Mouse (Mus musculus) urinary bladder, adult 2 months (tissue): Measurements from ENCODE around the gene Spock1. TPM values are rescaled to one million over a fixed set of nuclear protein-coding genes. Genes with fewer than 3 reads are reported as not detected.
"Not testable (repeated sequence)": the region's sequence is repeated elsewhere in the genome, so short reads cannot be mapped to it uniquely, and the experiment has no call there.

Source experiments
- DNase-seq: peaks from one replicate; pipeline ENCODE4 v3.0.0; 2022; ENCODE audit warnings: low spot score
- polyA plus RNA-seq: library from polyadenylated mRNA; depleted of rRNA; stranded (reverse); fragments of >200 nt; gene quantifications from 2 replicates; pipeline ENCODE4 v1.2.3, GENCODE M21; 2012

The Spock1 gene
- polyA plus RNA-seq, 1 experiment: 0.11 TPM

- no peak for DNase-seq
These were observed 312.4 kb downstream of the Spock1 start for GRCm38 (mm10) chr13:57595761-57596051.

GRCm38 (mm10) chr13:57595032-57595760 lies 312.9 kb downstream of the Spock1 start:
- DNase-seq: no peak

DNA sequence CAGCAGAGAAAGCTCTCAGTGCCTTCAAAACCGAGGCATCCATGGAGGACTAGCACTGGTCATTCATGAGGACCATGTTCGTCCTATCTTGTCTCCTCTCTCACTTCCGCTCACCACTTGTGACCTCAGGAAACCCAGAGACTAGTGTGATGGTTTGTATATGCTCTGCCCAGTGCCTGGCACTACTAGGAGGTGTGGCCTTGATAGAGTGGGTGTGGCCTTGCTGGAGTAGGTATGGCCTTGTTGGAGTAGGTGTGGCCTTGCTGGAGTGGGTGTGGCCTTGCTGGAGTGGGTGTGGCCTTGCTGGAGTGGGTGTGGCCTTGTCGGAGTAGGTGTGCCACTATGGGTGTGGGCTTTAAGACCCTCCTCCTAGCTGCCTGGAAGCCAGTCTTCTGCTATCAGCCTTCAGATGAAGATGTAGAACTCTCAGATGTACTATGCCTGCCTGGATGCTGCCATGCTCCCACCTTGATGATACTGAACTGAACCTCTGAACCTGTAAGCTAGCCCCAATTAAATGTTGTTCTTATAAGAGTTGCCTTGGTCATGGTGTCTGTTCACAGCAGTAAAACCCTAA lies 318.7 kb downstream of the Spock1 start:
- DNase-seq: not testable (repeated sequence)

DNA sequence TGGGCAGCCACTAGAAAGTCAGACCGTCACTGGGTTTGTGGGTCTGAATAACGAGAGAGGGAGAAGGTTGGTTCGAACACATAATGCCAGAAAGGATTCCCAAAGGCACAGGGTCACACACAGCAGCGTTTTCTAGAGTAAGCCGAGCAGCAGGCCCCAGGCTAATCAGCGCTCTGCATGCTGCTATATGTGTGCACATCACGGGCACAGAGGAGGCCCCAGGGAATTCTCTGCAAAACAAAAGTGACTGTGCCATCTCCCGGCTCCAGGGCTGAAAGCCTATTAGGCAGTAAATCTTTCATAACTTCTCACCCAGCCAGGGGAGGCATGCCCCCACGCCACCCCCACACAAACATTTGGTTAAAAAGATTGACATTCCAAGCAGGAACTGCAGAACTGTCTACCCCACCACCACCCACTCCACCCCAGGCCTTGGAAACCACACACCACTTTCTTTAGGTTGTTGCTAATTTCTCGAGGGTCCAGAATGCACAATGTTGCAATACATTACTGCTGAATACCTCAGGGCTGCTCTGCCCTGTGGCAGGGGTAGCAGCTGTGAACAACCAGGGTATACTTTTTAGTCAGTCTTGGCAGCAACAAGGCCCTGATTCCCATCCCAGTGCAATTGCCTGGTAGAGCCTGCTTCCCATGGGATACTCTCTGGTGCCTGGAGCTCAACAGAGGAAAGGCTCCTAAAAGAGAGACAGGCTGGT lies 319.4 kb downstream of the Spock1 start:
- no peak for DNase-seq

- DNase-seq: no peak
These were observed 323.0 kb downstream of the Spock1 start for GRCm38 (mm10) chr13:57585131-57585530.

- no peak for DNase-seq
These were observed 325.7 kb downstream of the Spock1 start for GRCm38 (mm10) chr13:57582314-57582976.

DNA sequence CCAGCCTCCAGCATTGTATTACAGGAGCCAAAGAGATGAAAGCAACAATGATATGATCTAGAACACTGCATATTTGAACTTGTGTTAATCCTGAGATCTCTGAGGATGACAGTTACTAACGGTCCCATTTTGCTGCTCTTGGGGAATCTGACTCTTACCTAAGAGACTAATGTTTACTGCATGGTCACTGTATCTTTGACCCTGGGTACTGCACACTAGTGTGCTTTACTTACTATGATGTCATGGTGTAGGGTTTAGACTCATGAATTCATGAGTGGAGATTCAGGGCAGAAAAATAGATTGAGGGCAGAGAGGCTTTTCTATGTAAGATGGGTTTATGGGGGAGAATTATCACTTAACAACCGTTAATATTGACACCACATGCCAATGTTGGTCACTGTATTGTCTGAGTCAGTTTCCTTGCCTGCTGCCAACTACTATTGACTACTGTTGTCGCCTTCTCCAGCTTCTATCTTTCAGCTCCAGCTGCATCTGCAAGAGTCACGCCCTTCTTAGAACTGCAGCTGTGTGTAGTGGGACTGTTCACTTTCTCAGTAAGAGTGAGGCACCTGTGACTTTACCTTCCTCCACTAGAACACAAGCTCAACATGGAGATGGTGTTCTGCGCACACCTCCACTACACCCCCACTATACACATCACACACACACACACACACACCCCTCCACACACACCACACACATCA lies 330.4 kb downstream of the Spock1 start:
- no peak for DNase-seq

DNA sequence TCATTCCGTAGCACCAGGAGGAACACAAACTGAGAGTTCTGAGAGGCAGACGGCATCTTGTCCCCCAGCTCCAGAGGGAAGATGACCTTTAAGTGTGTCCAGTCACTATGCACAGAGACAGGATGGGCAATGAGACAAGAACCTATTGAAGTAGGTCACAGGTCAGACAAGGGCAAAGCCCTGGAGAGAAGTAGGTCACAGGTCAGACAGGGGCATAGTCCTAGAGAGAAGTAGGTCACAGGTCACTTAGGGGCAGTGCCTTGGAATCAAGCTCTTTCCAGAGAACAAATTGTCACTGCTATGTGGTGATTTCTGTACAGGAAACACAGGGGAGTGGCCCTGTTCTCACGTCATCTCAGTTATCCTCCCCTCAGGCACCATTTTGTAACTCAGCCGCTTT lies 334.6 kb downstream of the Spock1 start:
- no peak for DNase-seq

GRCm38 (mm10) chr13:57568404-57568803 lies 339.7 kb downstream of the Spock1 start:
- no peak for DNase-seq

DNA sequence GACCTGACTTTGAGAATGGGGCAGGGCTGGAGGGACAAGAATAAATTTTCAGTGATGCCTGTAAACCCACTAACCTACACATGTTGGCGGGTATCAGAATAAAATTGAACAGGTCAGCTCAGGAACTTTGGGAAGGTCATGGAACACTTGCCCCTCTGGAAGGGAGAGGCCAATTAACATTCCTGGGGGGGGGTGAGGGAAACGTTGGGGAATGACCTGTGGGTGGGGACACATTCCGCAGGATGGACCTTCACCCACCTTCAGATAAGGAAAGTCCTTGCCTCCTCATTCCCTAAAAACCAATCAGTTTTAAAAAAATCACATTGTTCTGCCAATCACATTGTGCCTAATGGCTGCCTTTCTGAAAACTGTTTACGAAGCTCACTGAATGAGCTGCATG lies 352.9 kb downstream of the Spock1 start:
- DNase-seq: no peak

DNA sequence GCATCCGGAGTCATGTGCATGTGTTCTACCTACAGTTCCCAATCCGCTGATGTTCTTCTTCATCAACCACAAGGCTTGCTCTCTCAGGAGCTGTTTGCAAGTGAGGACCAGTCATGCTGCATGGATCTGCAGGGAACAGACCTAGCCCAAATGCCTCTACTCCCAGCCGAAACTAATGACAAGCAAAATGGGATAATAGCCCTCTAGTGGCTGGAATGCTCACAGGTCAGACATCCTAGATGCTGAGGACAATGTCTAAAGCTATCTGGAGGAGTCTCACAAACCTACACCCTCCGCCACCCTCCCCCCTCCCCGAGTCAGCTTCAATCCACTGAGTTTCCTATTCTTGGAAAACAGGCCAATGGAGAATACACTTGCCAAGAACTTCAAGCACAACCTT lies 358.4 kb downstream of the Spock1 start:
- DNase-seq: no peak

DNA sequence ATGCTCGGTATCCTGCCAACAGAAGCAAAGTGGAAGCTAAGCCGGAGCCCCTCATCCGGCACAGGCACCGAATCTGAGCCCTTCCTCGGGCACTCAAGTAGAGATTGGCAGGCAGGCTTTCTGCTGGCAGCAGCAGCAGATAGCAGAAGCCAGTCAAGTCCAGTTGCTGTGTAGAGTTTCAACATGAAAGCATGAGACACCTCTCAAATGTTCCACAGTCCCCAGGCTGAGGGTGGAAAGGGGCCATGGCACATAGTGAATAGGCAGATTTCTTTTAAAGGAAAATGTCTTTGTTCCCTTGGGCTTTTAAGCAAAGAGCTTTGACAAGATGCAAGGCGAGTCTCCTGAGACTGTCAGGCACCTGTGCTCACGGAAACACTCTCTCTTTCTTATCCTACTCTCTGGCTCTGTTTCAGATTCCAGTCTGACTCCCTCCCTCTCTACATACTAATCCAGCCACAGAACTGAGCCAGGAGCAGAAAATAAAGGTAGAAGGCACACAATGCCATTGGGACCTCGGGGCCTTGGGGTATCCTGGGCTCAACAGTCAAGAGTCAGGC lies 371.1 kb downstream of the Spock1 start:
- DNase-seq: no peak

DNA sequence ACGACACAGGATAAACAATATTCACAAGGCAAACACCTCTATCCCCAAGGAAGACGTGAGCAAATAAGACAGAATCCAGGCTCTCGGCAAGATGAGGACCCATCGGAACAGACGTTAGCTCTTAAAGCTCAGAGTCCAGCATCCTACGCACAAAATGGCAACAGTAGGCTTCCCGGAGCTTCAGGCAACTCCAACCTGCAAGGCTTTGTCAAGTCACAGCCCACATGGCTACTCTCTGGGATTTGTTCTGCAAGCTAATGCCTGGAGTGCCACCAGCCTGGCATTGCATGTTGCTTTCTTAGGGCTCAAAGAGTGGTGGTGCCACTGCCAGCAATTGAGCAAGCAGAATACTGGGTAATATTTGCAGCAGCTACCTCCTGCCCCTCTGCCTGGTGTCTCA lies 373.8 kb downstream of the Spock1 start:
- no peak for DNase-seq

GRCm38 (mm10) chr13:57525946-57526345 lies 382.2 kb downstream of the Spock1 start:
- no peak for DNase-seq

DNA sequence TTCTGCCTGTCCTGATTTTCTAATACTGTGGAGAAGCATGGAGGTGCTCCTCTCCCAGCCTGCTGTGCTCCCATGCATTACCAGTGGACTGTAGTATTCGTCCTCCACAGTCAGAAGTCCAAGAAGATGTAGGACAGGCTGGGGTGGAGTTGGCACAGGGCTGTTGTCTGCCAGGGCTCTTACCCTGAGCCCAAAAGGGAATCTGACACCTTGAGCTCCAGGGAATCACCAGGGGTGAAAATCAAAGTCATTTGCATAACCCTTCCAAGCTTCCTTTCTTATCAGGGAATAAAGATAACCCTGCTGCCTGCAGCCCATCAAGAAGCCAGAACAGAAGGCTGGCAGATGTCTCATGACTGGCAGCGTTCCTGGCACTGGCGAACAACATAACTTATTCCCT lies 383.6 kb downstream of the Spock1 start:
- DNase-seq: no peak

DNA sequence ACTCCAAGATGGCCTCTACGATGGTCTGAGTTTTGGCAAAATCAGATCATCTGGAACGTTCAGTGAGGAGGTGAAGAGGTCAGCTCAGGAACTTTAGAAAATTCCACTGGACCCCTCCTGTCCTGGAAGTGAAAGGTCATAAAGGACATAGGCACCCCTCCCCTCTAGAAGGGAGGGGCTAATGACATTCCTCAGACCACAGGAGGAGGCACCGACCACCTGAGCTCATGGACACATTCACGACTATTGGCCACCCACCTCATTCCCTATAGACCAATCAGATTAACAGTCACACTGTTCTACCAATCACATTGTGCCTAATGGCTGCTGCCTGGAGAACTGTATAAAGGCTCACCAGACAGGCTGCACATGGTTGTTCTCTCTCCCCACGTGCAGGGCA lies 384.8 kb downstream of the Spock1 start:
- DNase-seq: no peak

GRCm38 (mm10) chr13:57522319-57522718 lies 385.8 kb downstream of the Spock1 start:
- no peak for DNase-seq

DNA sequence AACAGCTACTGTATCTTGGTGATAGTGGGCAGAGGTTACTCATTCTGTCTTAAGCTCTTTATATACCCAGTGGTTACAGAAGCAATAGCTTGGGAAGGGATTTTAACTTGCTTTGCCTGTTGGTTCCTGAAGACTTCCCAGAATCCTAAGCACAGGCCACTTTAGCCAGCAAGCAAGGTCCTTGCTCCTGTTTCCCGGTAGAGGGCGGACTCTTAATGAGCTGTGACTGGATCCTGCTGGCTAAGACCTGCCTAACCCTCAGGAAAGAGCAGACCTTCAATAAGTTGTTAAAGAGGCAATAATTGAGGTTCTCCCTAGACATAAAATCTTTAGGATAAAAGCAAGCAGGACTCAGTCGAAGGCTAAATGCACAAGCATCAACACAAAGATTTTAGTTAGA lies 387.0 kb downstream of the Spock1 start:
- DNase-seq: no peak

- no peak for DNase-seq
These were observed 388.3 kb downstream of the Spock1 start for GRCm38 (mm10) chr13:57519790-57520189.

GRCm38 (mm10) chr13:57515737-57516136 lies 392.4 kb downstream of the Spock1 start:
- DNase-seq: no peak

GRCm38 (mm10) chr13:57501552-57501951 lies 406.6 kb downstream of the Spock1 start:
- DNase-seq: no peak

DNA sequence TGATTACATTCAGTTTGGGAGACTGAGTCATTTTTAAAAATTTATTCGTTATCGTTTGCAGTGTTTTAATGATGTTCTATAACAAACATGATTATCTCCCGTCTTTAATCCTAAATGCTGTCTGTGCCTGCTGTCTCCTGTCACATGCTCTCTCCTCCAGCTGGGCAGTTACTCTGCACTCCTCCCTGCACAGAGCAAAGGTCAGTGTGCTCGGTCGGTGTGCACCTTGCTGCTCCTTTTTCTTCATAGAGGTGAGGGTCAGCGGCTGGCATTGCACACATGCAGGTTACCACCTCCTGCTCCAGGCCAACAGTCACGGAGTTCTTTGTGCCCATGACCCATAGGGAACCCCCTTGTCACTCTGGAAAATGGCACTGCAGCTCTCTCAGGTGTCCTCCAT lies 411.4 kb downstream of the Spock1 start:
- no peak for DNase-seq
